Mouse (Mus musculus): ENCODE data around the gene Add3.
A peak's percentile ranks its signal among the peaks of the same experiment; 100 is the strongest.

Gene Add3

DNA sequence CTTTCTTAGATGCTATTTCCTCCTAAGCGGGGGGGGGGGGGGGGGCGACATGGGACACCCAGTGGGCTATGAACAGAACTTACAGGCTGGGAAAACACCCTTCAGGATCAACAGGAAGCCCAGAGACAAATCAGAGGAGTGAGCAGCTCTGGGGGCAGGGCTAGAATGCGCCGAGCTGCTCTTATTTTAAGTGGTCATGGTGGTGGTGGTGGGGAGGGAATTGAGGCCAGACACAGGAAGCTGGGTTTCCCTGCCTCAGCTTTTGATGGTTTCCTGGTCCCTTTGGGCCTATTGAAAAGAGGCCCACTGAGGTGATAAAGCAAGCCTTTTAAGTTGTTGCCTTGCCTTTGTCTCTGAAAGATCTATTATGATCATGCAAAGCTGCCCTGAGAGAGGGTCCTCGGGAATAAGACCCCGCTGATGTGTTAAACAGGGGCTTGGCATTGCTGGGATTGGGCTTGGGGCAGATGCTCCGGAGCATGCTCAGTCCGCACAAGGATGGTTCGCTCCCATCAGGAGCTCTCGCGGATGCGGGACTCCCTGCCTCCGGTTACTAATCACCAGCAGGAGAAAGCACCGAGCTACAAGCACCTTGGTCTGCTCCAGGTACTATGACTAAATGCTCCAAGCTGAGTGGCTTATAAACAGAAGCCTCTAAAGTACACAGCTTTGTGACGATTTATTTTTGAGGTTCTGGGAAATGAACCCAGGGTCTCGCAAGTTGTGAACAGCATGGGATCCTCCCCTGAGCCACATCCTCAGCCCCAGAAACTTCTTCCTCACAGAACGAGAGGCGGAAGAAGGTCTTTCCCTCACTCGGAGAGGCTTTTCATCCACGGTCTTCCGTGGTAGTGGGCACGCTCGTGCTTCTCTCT is 123.9 kb downstream of the Add3 start:
- DNase-seq (ENCODE audit: low read depth in 1 of 2, low spot score in 2 of 2): no peak

DNA sequence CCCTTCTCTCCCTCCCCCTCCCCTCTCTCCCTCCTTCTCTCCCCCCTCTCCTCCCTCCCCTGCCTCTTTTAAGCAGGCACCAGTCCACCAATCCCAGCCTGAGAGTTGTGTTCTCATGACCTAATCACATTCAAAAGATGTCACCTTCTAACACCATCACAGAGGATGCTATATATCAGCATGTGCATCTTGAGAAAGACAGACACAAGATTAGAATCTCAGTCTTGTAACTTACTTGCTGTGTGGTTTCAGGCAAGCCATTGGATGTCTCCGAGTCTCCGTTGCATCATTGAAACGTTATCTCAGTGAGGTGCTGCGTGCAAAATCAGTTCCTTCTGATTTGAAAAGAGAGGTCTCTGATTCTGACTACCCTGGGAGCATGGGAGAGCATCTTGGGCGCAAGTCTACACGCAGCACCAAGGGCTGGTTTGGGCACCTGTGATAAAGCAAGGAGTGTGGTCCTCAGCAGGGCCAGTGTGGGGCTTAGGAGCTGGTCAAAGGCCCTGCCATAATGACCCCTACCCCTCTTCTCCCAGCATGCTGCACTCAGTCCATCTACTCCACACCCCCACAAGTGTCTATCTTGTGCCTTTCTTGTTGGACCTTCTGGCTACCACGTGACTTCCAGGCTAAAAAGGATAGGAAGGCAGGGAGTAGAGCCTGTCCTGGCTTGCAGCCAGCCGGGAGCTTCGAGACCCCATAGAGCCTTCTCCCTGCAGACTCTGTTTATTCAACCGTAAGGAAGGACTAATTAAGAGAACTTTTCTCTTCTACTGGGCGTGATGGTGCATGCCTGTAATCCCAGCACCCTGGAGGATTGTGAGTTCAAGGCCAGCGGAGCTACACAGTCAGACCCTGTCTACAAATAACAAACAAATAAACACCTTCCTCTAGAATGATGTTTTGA is 124.8 kb downstream of the Add3 start:
- no peak for DNase-seq (ENCODE audit: low read depth in 1 of 2, low spot score in 2 of 2)

DNA sequence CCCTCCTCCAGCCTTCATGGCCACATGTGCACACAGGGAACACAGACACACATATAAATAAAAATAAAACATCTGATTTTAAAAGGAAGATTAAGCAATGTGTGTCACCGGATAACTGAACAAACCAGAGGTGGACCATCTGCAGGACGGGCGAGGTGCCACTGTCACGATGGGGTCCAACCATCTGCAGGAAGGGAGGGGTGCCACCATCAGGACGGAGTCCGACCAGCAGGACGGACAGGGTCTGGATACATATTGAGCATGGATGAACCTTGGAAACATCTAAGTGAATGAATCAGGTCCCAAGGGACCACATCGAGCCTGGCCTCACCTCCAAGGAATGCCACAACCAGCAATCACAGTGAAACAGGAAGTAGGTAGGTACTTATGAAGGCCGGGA is 127.1 kb downstream of the Add3 start:
- DNase-seq (ENCODE audit: low read depth in 1 of 2, low spot score in 2 of 2): no peak

DNA sequence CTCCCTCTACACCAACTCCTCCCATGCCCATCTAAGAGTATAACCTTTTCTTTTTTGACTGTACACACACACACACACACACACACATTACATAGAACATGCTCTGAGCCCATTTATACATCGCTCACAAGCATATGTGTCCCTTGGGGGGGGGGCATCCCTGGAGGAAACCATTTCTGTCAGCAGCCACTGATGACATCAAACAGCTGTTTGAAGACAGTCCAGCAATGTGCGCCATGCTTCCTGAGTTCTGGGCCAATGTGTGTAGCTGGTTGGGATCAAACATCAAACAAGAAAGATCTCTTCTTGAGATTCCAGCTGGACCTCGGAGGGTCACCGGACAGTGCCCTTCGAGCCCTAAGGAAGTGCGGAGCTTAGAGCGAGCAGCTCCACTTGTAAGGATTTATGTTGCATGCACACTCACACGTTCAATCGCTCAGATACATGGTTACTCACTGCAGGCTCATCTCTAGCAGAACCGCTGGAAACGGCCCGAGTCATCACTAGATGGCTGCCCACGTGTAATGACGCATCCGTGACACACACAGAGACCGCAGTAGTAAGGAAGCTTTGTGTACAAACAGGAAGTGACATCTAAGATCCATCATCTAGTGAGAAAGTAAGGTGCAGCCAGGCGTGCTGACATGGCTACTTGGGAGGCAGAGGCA is 132.9 kb downstream of the Add3 start:
- peak; percentile 73 to 75 for DNase-seq (ENCODE audit: low read depth in 1 of 2, low spot score in 2 of 2)

DNA sequence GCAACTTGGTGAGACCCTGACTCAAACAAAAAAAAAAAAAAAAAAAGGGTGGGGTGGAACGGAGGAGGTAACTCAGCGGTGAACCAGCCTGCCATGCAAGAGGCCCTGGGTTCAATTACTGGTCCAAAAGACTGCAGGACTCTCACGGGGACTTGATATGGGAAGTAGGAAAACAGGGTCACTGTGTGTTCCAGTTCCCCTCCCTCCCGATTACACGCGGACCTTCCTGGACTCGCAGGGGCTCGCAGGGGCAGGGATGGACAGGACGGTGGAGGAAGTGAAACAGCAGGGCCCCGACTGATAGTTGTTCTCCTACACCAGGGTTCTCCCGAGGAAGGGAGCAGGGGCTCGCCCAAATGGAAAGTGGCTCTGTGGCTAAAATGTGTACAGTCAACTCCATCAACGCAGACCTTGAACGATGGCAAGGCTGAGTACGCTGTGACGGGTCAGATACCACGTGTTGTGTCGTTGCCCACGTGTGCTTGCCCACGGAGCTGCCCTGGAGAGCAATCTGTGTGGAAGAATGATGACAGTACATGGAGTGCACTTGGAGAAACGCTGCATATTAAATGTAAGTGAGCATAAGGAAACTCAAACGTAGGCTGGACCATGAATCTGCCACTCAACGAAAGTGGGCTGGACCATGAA is 133.7 kb downstream of the Add3 start:
- DNase-seq (ENCODE audit: low read depth in 1 of 2, low spot score in 2 of 2): peak; percentile 63 to 73

DNA sequence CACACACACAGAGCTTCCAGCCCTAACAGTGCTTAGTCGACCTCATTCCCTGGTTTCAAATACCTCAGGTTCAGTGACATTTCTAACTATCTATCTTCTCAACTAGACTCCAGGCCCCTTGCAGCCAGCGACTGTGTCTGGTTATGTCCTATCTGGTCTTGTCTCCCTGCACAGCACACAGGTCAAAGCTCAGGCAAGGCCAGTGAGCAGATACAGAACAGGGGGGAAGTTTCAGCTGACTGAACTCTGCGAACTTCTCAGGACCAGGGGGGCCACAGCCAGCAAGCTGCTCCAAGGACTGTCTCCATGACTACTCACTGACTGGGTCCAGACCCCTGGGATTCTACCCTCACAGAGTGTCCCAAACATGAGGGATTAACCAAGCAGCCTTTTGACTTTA is 135.0 kb downstream of the Add3 start:
- no peak for DNase-seq (ENCODE audit: low read depth in 1 of 2, low spot score in 2 of 2)

DNA sequence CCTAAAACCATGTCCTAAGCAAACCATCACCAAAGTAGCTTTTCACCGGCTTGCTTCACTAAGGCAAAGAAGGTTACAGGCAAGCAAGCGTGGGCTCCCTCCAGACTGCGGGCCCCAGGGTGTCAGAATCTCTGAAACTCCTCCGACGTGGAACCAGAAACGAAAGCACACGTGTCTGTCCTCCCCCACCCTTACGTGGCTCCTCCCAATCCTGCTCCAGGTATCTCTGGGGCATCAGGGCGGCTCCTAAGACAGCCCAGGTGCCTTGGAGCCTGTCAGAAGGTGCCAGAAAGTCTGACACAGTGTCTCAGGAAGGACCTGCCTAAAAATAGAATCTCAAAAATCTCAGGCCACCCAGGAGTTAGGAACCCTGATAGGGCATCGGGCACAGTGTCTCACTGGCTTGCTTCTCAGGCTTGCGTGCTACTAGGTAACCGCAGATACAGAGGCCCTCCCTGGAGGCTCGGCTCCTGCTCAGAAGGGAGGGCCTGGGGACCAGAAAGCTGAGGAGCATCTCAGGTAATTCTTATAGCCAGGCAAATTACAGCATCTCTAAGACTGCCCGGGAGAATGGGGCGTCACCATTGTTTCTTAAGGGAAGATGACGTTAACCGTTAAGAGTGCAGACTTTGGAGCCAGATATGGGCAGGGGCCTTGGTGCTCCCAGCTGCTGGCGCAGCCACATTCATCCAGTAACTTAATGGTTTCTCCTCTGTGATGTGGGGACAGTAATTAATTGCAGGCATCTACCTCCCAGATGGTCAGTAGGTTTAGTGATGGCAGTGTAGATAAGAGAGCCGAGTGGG is 136.9 kb downstream of the Add3 start:
- DNase-seq (ENCODE audit: low read depth in 1 of 2, low spot score in 2 of 2): no peak

DNA sequence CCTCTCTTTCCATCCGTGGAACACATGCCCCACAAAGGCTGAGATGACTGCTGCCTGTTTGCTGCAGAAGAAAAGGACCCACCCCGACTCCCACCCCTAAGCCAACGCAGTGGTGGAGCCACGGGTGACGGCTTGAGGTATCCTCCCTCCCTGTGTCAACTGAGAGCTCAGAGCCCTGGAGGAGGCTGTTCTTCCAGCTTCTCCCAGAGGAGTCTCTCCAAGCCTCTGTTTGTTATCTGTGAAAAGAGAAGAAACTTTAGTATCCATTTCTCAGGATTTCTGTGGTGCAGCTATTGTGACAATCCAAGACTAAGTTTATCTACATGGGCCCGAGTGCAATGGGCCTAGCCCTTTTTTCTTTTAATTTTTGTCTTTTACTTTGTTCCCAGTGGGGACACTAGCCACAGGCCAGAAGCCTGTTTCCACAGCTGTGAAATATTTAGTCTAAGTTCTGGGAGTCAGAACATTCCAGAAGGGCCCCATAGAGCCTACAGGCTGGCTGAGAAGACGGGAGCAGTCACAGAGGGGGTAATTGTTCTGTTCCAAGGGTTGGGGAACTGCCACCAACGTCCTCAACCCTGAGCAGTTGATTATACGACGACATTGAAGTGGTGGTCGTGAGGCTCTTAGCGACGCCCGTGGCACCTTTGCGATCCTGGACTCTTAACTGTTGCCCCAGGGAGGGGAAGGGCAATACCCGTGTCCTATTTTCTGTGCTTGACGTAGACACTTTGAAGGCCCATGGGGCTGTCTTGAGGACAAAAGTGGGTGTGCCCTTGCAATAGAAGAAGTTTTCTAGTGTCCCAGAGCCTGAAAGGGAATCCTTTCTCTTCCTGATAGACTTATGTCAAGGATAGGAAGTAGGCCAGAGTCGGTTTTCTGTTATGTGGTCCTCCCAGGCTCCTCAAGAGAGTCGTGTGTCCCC is 138.5 kb downstream of the Add3 start:
- no peak for DNase-seq (ENCODE audit: low read depth in 1 of 2, low spot score in 2 of 2)

DNA sequence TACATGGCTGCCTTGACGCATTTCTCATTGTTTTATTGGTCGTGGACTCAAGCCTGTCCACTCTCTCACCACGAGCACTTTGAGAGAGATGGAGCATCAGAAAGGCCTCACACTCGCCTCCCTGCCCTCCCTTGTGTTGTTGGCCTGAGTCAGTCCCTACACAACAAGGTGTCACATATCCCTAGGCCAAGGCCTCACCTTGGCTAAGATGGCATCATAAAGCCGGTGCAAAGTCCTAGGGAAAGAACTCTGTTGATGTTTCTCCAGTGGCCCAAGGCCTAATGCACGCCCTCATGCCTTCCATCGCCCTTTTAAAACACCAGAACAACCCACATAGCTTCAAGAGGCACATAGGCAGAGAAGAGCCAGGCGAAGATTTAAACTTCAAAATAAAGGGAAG is 140.0 kb downstream of the Add3 start:
- DNase-seq (ENCODE audit: low read depth in 1 of 2, low spot score in 2 of 2): no peak

DNA sequence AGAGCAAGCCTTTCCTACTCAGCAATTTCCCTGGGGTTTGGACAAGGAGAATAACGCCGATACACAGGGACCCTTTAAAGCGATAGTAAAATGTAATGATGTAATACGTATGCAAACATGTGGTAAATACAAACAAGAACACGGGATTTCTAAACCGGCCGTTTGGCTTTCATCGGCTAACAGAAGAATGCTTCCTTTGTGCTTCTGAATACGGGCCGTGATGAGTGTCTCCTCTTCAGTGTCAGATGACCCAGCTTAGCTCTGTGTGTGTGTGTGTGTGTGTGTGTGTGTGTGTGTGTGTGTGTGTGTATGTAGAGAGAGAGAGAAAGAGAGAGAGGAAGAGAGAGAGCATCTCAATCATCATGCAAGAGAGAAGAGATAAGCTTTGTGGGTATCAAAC is 142.3 kb downstream of the Add3 start:
- no peak for DNase-seq (ENCODE audit: low read depth in 1 of 2, low spot score in 2 of 2)

DNA sequence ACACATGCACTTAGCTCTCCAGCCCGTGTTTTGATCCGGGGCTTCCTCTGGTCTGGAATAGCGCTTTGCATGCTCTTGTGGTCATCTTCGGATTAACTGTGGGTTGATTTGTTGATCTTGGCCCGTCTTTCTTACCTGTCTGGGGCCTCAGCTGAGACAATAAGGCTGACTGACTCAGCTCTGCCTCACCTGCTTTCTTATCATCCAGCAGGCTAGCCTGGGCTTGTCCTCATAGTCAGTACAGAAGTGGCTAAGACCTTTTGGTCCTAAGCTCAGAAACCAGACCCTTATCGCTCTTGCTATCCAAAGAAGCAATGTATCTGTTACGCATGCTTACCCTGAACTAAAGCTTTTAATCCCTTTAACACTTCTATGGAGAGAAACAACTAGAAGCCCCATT is 143.5 kb downstream of the Add3 start:
- no peak for DNase-seq (ENCODE audit: low read depth in 1 of 2, low spot score in 2 of 2)

DNA sequence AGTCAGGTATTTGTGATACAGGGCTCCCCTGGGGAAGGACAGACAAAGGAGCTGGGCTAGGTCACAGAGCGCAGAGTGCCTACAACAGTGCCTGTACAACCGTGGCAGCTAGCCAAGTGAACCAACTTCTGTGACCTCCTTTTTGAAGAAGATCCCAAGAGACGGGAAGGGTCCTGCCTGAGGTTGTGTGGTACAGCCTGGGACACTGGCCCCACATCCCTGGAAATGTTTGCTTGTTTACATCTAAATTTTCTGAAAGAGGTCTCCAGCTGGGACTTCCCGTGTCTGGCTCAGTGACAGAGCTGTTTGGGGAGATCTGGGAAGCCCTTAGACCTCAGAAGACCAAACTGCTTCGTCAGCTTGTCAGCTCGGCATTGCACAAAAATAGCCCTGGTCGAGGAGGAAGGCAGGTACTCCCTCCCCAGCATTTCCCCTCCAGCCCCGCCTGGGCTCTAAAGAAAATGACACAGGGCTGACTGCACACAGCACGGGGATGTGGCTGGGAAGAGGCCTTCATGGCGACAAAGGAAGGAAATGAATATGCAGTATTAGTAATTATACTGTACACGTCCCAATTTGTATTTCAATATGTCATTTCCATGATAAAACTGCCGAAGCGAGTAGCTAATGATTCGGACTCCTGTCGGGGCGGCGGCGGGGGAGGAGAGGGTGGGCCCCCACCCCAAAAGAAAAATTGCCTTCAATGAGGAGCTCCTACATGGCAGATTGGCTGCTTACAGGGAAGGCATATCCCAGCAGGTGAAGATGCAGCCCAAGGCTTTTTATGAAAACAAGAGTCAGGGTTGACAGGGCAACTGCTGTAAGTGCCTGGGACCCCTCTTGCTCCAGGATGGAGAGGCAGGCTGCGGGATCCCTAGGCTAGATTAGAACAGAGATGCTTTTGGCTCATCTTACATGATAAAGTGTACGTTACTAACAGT is 144.3 kb downstream of the Add3 start:
- DNase-seq (ENCODE audit: low read depth in 1 of 2, low spot score in 2 of 2): peak in 1 of 2 experiments; percentile 36

DNA sequence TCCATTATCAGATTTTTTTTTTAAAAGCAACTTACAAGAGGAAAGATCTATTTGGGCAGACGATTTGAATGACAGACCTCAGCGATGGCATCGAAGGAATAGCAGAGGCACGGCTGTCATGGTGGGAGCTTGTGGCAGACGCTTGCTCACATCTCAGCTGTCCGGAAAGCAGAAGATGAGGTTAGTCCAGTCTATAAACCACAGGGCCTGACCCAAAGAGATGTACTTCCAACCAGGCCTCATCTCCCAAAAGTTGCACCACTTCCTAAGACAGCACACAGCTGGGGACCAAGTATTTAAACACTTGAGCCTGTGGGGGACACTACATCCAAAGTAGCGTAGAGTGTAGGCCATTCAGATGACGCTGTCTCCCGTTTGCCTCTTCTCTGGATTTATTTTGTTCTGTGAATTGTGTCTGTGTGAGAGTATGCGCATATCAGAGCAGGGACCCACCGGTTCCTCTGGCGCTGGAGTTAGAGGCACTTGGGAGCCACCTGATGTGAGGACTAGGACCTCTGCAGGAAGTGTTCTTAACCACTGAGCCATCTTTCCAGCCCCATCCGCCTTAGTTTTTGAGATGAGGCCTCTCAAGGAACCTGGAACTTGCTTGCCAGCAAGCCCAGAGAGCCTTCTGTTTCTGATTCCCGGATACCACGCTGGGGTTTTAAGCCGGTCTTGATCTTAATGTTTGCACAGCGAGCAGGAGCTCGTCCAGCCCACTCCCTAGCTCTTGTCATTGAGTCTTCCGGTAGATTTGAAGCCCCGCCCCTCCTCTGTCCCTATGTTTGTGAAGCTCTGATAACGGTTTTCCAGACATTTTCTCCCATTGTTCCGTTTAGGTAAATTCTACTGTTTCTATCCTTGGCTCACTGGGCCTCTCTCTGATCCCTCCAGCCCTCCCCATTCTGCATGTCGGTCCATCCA is 156.3 kb downstream of the Add3 start:
- no peak for DNase-seq (ENCODE audit: low read depth in 1 of 2, low spot score in 2 of 2)

Measured in monocyte, adult 2 months (primary cell).